Mouse (Mus musculus): ENCODE measurements around the gene Srrm3.

Gene Srrm3

GRCm38 (mm10) chr5:135806555-135807262, at the start of gene Srrm3:
Srrm3 (plus strand) TSS chr5:135806890.
- DNase-seq: peak; percentile 95

DNA sequence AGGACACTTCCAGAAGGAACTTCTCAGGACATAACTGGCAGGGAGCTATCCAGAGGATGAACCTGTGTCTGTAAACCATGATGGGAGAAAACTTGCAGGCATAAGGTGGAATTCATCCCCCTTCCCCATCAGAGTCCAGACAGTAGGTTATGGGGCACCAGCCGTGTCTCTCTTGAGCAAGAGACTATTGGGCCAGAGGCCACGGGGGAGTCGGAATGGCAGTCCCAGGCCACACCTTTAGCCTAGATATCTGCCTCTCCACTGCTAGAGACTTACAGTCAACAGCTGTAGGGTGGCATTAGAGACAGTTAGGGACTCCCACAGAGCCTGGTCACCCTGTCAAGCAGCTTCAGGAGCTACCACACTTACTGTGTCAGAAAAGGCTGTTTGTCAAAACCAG, 44.8 kb upstream of the Srrm3 start:
- DNase-seq: no peak

GRCm38 (mm10) chr5:135763526-135763925, 43.2 kb upstream of the Srrm3 start:
- DNase-seq: peak; percentile 71

GRCm38 (mm10) chr5:135764971-135765370, 41.7 kb upstream of the Srrm3 start:
- no peak for DNase-seq

- DNase-seq: no peak
These were observed 34.2 kb upstream of the Srrm3 start for GRCm38 (mm10) chr5:135772519-135772918.

DNA sequence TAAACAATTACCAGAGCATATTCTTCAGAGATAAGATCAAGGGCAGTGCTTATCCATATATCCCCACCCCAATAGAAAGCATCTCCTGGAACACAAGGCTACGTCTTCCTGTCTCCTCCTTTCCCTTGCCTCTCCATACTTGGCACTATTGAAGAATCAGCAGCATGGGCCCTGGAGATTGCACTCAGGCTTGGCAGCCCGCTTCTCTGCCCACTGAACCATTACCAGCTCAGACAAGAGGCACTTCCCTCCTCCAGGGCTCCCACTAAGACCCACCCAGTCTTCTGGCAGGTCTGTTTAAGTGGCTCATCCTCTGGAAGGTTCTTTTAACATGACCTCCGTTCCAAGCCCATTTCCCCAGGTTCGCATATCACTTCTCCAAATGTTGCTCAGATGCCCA, 30.1 kb upstream of the Srrm3 start:
- no peak for DNase-seq

GRCm38 (mm10) chr5:135777796-135778470, 28.8 kb upstream of the Srrm3 start, which contains the start of gene Styxl1:
Styxl1 (minus strand) TSS chr5:135778385.
- DNase-seq: no peak

GRCm38 (mm10) chr5:135778471-135779445, 27.9 kb upstream of the Srrm3 start, which contains the start of gene Mdh2:
Mdh2 (plus strand) TSS chr5:135778480.
- DNase-seq: peak; percentile 99

DNA sequence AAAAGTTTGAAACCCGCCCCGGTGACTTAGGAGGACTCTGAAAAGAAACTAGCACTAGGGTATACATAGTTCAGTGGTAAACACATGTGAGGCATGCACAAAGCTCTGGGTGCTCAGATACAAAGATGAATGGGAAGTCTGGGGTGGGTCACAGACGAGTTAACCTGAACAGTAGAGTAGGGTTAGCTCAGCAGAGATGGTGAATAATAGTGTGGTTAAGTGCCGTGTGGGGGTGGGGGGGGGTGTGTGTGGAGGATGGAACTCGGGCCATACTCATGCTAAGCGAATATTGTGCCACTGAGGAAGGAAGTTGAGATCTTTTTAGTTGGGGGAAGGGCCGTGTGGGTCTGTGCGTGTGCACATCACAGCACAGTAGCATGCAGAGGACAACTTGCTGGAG, 26.4 kb upstream of the Srrm3 start:
- DNase-seq: no peak

DNA sequence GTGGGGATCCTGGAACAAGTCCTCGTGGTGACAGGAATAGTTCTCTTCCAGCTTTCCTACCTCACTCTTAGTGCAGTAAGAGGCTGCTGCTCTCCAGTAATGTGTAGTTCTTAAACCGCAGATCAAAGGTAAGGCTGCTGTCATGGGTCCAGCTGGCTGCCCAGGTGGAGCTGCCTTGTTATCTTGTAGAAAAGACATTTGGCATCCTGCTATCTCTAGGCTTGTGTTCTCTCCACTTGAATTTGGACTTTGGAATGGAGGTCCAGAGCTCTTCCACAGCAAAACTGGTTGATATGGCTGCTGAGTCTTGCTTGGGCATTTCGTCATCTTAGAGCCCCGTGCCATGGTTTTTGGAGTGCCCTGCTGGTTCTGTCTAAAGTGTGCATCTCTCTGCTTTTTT, 23.8 kb upstream of the Srrm3 start:
- DNase-seq: no peak

DNA sequence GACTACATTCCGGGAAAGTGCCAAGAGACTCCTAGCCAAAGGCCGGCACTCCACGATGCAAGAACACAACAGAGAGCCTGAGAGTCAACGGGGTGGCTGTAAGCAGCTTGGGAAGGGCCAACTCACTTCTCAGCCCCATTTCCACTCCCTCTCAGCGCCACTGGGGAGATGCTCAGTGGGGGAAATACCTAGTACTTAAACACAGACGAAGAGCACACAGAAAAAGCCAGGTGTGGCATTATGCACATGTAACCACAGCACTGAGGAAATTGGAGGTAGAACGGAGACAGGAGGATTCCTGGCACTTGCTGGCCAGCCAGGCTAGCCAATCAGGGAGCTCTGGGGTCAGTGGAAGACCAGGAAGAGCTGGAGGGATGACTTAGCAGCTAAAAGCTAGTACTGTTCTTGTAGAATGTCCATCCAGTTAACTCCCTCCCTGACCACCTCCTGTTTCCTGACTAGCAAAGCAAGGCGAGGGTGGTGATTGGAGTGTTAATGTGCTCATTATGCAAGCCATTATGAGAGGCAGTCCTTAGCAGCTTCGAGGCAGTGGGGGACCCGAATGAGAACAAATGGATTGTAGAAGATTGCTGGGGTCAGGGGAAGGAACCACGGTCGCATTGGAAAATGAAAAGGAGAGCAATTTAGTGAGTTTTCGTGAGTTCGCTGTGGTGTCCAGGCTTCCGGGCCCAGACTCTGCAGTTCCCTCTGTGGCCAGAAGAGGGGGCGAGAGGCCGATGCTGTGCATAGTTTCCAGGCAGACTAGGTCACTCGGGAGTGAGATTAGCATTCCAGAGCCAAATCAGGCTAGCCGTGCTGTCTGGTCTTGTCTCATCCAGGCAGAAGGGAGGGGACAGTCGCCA, 12.5 kb upstream of the Srrm3 start:
- peak; percentile 93 for DNase-seq

- DNase-seq: no peak
These were observed 11.9 kb upstream of the Srrm3 start for GRCm38 (mm10) chr5:135794859-135795181.

DNA sequence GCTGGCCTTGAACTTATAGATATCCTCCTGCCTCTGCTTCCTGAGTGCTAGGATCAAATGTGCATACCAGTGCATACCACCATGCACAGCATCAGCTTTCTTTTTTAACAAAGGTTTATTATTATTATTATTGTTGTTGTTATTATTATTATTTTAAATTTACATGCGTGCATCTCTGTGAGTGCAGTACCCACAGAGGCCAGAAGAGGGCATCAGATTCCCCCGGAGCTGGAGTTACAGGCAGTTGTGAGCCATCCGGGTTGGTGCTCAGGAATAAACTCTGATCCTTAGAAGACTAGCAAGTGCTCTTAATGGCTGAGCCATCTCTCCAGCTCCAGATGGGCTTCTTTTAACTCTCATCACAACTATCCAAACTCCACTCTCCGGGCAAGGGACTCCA, 6.9 kb upstream of the Srrm3 start:
- no peak for DNase-seq

- no peak for DNase-seq
These were observed 5.8 kb upstream of the Srrm3 start for GRCm38 (mm10) chr5:135800927-135801326.

GRCm38 (mm10) chr5:135802641-135803040, 4.0 kb upstream of the Srrm3 start:
- no peak for DNase-seq

DNA sequence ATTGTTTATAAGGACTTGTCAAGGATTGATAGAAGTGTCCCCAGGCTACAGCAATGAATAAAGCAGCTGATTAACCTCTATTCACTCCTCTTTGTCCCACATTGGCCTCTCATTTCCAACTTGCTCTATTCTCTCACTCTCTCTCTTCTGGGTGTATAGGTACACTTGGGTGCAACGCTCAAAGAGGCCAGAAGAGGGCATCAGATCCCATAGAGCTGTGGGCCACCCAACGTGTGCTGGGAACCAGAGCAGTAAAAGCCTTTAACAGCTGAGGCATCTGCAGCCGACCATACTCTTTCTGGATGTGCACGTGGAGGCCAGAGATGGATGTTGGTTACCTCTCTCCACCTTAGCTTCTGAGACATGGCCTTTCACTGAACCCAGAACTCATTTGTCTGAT, 3.6 kb upstream of the Srrm3 start:
- no peak for DNase-seq

DNA sequence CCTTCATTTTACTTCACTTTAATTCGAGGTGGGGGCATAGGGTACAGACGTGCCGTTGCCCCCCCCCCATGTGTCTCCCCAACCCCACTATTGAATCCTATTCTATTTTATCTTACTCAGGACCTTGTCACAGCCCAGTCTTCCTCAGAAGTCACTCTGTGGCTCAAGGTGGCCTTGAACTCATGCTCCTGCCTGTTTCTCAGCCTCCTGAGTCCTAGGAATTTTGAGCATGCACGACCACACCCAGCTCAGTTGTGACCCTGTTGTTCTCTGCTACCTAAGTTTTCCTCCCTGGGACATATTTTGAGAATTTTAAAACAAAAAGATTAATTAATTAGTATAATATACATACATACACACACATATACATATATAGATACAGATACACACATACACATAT, 3.0 kb upstream of the Srrm3 start:
- DNase-seq: no peak

DNA sequence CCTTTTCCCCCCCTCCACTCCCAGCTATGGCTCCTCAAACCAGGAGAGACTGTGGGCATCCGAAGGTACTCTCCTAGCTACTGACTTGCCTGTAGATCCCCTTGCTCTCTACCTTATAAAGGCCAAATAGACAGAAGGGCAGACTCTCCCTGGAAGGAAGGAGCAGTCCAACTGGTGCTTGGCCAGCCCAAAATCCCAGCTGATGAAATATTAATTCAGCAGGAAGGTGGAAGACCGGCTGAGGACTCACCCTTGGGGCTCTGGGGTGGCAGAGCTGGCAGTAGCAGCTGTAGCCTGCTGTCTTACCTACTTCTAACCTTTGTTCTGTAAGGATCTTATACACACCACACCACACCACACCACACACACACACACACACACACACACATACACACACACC, 2.0 kb upstream of the Srrm3 start:
- no peak for DNase-seq

- DNase-seq: peak; percentile 62
These were observed 560 bp downstream of the Srrm3 start for GRCm38 (mm10) chr5:135807263-135807637.

DNA sequence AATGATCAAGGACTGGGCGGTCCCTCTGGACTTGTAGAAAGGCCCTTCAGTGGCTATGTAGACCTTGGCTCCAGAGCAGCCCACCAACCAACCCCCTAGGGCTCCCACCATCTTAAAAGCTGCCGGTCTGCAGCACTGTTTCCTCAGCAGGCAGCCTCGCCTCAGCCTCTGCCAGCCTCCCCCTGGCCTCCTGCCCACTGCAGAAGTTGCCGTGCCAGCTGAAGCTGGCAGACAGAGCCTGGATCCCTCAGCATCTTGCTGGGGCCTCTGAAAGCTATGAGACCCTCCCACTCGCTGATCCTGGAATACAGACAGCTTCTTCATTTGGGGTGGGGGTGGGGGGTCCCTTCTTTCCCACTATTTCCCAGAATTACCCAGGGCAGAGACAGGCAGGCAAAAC, 6.3 kb downstream of the Srrm3 start:
- peak; percentile 86 for DNase-seq

DNA sequence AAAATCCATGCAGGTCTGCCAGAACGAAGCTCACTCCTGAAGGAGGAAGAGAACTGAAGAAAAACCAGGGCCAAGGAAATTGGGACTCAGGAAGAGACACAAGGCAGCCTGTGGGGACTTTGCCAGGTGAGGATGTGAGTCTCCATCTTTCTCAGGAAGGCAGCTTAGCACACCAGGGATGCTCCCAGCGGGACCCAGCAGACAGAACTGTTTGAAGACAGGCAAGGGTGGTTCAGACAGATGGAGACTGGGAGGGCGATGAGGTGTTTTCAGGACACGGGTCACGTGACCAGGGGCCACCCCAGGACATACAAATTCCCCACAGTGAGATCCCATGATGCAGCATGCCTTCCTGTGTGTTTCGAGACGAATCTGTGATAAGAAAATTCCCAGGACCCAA, 11.8 kb downstream of the Srrm3 start:
- peak; percentile 80 for DNase-seq

DNA sequence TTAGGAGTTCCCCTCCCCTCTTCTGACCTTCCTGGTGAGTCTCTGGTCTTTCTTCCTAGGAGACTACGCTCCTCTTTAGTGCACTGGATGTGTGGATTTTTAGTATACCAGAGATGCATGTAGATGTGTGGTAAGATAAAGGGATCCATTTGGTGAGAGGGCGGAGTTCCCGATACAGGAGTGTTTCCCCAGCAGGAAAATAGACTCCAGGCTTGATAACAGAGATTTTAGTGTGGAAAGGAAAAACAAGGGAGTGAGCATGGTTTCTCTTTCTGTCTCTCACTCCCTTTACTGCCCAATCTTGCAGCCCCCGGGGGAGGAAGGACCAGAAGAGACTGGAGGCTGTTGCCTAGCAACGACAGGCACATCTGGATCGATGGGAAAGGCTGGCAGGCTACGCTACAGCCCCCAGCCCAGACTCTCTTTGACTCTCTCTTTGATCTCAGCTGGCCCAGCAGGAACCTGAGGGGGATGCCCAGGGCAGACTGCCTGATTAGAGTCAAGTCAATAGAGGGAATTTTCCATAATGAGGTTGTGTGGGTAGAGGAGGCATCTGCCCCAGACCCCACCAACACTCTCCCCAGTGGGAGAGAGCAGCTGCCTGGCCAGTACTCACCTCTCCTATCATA, 15.7 kb downstream of the Srrm3 start:
- no peak for DNase-seq

All from cerebellum, adult 8-10 months (tissue).